Mouse (Mus musculus): ENCODE measurements around the gene Ugt1a9.
"Not testable (repeated sequence)": the region's sequence is repeated elsewhere in the genome, so short reads cannot be mapped to it uniquely, and the experiment has no call there.

DNA sequence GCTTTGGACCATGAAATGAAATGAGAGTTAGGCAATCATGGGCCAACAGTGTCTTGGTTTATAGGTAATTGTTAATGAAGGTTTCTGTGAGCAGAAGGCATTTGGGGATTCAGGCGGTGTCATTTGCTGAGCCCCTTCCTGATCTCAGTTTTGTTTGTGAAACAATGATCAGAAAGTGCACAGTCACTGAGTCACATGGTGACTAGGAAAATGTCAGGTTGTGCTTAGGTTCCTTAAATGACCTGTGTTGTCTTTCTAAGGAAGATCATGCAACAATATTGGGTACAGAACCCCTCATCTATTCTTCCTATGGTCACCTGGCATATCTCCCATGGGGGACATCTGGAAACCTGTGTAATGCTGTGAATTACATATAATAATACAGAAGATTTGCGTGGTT is 23.2 kb upstream of the Ugt1a9 start:
- not testable (repeated sequence) for TF ChIP-seq ZC3H11A (IDR thresholded peaks at IDR 0.05; ENCODE audit: borderline replicate concordance, low read depth, low read length); MAFK (IDR thresholded peaks at IDR 0.05; ENCODE audit: insufficient read depth, low read depth, low read length); HCFC1 (IDR thresholded peaks at IDR 0.05; ENCODE audit: borderline replicate concordance, insufficient read depth, low read length); ZNF384 (IDR thresholded peaks at IDR 0.05; ENCODE audit: low read depth, low read length); CHD2 (IDR thresholded peaks at IDR 0.05; ENCODE audit: low read depth, low read length)
